Mouse (Mus musculus): ENCODE results near the gene Coq6. TPM values are rescaled to one million over a fixed set of nuclear protein-coding genes. Genes with fewer than 3 reads are reported as not detected.

The Coq6 gene
- polyA plus RNA-seq, 1 experiment from 2014 or later = 43.6 TPM

DNA sequence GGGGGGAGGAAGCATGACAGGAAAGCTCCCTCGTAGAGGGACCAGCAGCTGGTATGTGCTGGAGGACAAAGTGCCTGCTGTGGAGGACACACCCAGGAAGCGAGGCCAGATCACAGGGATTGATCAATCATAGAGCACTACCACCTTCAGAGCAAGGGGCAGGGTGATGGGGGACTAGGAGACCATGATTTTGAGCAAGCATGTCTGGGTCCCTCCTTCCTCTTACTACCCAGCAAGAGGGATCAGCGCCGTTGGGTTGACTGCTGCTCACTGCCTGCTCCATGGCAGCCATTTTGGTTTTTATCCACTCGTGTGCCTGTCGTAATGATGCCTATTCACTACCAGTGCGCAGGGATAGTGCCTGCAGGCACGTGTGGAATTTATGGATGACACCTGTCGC, 2.8 kb downstream of the Coq6 start:
- WGBS = 79% methylated on average over 9 of the region's 9 CpGs
- no peak overlapping the region for H3K27ac ChIP-seq (ENCODE audit: low read length)
- no peaks in the 10 kb centered on the region for H3K27me3 ChIP-seq (ENCODE audit: control insufficient read depth, insufficient read depth, low read length)
- no peak overlapping the region for H3K4me2 ChIP-seq (ENCODE audit: low read depth, low read length)
- no peak overlapping the region for H3K9ac ChIP-seq (ENCODE audit: low read length)
- ATAC-seq (ENCODE audit: insufficient read depth, low FRiP score) = no peak
- H3K36me3 ChIP-seq (ENCODE audit: control insufficient read depth, insufficient read depth, low read length) = peaks cover 9% of the 10 kb centered on the region; the same call in 1 of the 2 replicates
- no peak overlapping the region for H3K4me3 ChIP-seq (replicated peaks; ENCODE audit: low read length)
- no peaks in the 10 kb centered on the region for H3K9me3 ChIP-seq (replicated peaks; ENCODE audit: control insufficient read depth, low read length)
- peaks cover 10% of the 10 kb centered on the region for H3K4me1 ChIP-seq (ENCODE audit: control insufficient read depth, insufficient read depth, low read length)

DNA sequence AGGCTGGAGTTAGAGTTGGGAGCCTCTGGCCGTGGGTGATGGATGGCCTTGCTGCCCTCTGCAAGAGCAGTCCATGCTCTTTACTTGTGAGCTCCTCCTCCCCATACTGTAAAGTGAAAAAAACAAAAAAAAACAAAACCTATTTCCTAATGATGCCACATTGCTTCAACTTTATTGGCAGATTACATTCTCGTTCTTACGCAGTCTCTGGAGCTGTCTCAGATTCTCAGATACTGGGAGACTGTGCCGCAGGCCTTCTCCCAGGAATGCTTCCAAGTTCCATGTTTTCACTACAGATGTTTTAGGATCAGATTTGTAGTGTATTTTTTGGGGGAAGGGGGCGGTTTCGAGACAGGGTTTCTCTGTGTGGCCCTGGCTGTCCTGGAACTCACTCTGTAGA, 3.7 kb downstream of the Coq6 start:
- peaks cover 10% of the 10 kb centered on the region for H3K36me3 ChIP-seq (ENCODE audit: control insufficient read depth, insufficient read depth, low read length)
- no peak overlapping the region for H3K9ac ChIP-seq (ENCODE audit: low read length)
- 91% methylated on average over 6 of the region's 6 CpGs for WGBS
- H3K27ac ChIP-seq (ENCODE audit: low read length) = no peak overlapping the region
- peaks cover 10% of the 10 kb centered on the region for H3K4me1 ChIP-seq (ENCODE audit: control insufficient read depth, insufficient read depth, low read length)
- no peaks in the 10 kb centered on the region for H3K9me3 ChIP-seq (replicated peaks; ENCODE audit: control insufficient read depth, low read length)
- ATAC-seq (ENCODE audit: insufficient read depth, low FRiP score) = no peak
- no peak overlapping the region for H3K4me3 ChIP-seq (replicated peaks; ENCODE audit: low read length)
- no peaks in the 10 kb centered on the region for H3K27me3 ChIP-seq (ENCODE audit: control insufficient read depth, insufficient read depth, low read length)
- H3K4me2 ChIP-seq (ENCODE audit: low read depth, low read length) = no peak overlapping the region

DNA sequence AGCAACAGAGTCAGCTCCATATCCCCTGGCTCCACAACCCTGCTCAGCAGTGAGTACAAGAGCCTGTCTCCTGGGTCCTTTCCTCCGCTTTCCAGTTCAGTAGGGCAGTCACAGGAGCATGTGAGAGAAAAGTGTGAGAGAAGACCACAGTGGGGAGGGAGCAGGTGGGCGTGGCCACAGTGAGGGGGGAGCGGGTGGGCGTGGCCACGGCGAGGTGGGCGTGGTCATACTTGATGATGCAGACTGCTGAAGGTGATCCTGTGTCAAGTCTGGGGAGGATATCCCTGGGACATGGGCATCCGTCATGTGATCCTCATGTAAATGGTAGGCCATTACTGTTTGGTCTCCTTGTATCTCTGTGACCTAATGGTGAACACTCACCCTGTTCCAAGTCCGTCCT, 5.5 kb downstream of the Coq6 start:
- WGBS = 62% methylated on average over 9 of the region's 9 CpGs
- Histone ChIP-seq H3K36me3 (ENCODE audit: control insufficient read depth, insufficient read depth, low read length) (peaks cover 21% of the 10 kb centered on the region), H3K9ac (ENCODE audit: low read length) (no peak overlapping the region), H3K4me1 (ENCODE audit: control insufficient read depth, insufficient read depth, low read length) (peaks cover 5% of the 10 kb centered on the region), H3K4me2 (ENCODE audit: low read depth, low read length) (no peak overlapping the region), H3K27me3 (ENCODE audit: control insufficient read depth, insufficient read depth, low read length) (no peaks in the 10 kb centered on the region), H3K9me3 (replicated peaks; ENCODE audit: control insufficient read depth, low read length) (no peaks in the 10 kb centered on the region), H3K27ac (ENCODE audit: low read length) (no peak overlapping the region), H3K4me3 (replicated peaks; ENCODE audit: low read length) (no peak overlapping the region)
- no peak for ATAC-seq (ENCODE audit: insufficient read depth, low FRiP score)

- WGBS = 95% methylated on average over 5 of the region's 5 CpGs
- no peaks in the 10 kb centered on the region for H3K27me3 ChIP-seq (ENCODE audit: control insufficient read depth, insufficient read depth, low read length)
- H3K36me3 ChIP-seq (ENCODE audit: control insufficient read depth, insufficient read depth, low read length) = peaks cover 31% of the 10 kb centered on the region
- H3K4me1 ChIP-seq (ENCODE audit: control insufficient read depth, insufficient read depth, low read length) = no peaks in the 10 kb centered on the region
- H3K27ac ChIP-seq (ENCODE audit: low read length) = no peak overlapping the region
- no peak overlapping the region for H3K9ac ChIP-seq (ENCODE audit: low read length)
- no peak for ATAC-seq (ENCODE audit: insufficient read depth, low FRiP score)
- H3K4me3 ChIP-seq (replicated peaks; ENCODE audit: low read length) = no peak overlapping the region
- H3K4me2 ChIP-seq (ENCODE audit: low read depth, low read length) = no peak overlapping the region
- H3K9me3 ChIP-seq (replicated peaks; ENCODE audit: control insufficient read depth, low read length) = no peaks in the 10 kb centered on the region
Observed at GRCm38 (mm10) chr12:84371647-84372046, 10.2 kb downstream of the Coq6 start.

- ATAC-seq (ENCODE audit: insufficient read depth, low FRiP score) = no peak
- Histone ChIP-seq H3K4me3 (replicated peaks; ENCODE audit: low read length) (no peak overlapping the region), H3K9ac (ENCODE audit: low read length) (no peak overlapping the region), H3K9me3 (replicated peaks; ENCODE audit: control insufficient read depth, low read length) (no peaks in the 10 kb centered on the region), H3K4me1 (ENCODE audit: control insufficient read depth, insufficient read depth, low read length) (no peaks in the 10 kb centered on the region), H3K36me3 (ENCODE audit: control insufficient read depth, insufficient read depth, low read length) (peaks cover 22% of the 10 kb centered on the region; the same call in 1 of the 2 replicates), H3K27ac (ENCODE audit: low read length) (no peak overlapping the region), H3K27me3 (ENCODE audit: control insufficient read depth, insufficient read depth, low read length) (no peaks in the 10 kb centered on the region), H3K4me2 (ENCODE audit: low read depth, low read length) (no peak overlapping the region)
- WGBS = 76% methylated on average over 6 of the region's 6 CpGs
Observed at GRCm38 (mm10) chr12:84373831-84374481, 12.5 kb downstream of the Coq6 start.

GRCm38 (mm10) chr12:84382369-84382768, 20.9 kb downstream of the Coq6 start:
- ATAC-seq (ENCODE audit: insufficient read depth, low FRiP score) = no peak
- Histone ChIP-seq H3K4me2 (ENCODE audit: low read depth, low read length) (no peak overlapping the region), H3K36me3 (ENCODE audit: control insufficient read depth, insufficient read depth, low read length) (peaks cover 2% of the 10 kb centered on the region; the same call in 1 of the 2 replicates), H3K4me1 (ENCODE audit: control insufficient read depth, insufficient read depth, low read length) (no peaks in the 10 kb centered on the region), H3K27ac (ENCODE audit: low read length) (no peak overlapping the region), H3K27me3 (ENCODE audit: control insufficient read depth, insufficient read depth, low read length) (no peaks in the 10 kb centered on the region), H3K9ac (ENCODE audit: low read length) (no peak overlapping the region), H3K9me3 (replicated peaks; ENCODE audit: control insufficient read depth, low read length) (no peaks in the 10 kb centered on the region), H3K4me3 (replicated peaks; ENCODE audit: low read length) (no peak overlapping the region)
- 90% methylated on average over 4 of the region's 4 CpGs for WGBS

- H3K27ac ChIP-seq (ENCODE audit: low read length) = peak overlapping the region; percentile 80
Observed at GRCm38 (mm10) chr12:84384644-84385081, 23.2 kb downstream of the Coq6 start.

GRCm38 (mm10) chr12:84385408-84385807, 24.0 kb downstream of the Coq6 start:
- Histone ChIP-seq H3K36me3 (ENCODE audit: control insufficient read depth, insufficient read depth, low read length) (peaks cover 2% of the 10 kb centered on the region; the same call in 1 of the 2 replicates), H3K27me3 (ENCODE audit: control insufficient read depth, insufficient read depth, low read length) (no peaks in the 10 kb centered on the region), H3K9me3 (replicated peaks; ENCODE audit: control insufficient read depth, low read length) (no peaks in the 10 kb centered on the region), H3K4me3 (replicated peaks; ENCODE audit: low read length) (no peak overlapping the region), H3K27ac (ENCODE audit: low read length) (peak overlapping the region; percentile 80), H3K4me1 (ENCODE audit: control insufficient read depth, insufficient read depth, low read length) (no peaks in the 10 kb centered on the region), H3K9ac (ENCODE audit: low read length) (peak overlapping the region; percentile 11; the same call in 1 of the 2 replicates), H3K4me2 (ENCODE audit: low read depth, low read length) (no peak overlapping the region)
- ATAC-seq (ENCODE audit: insufficient read depth, low FRiP score) = no peak
- WGBS = 86% methylated on average over 4 of the region's 4 CpGs

More at GRCm38 (mm10) chr12:84384644-84385081, 23.2 kb downstream of the Coq6 start:
- peak; percentile 77; the same call in 1 of the 2 replicates for ATAC-seq (ENCODE audit: insufficient read depth, low FRiP score)
- H3K4me3 ChIP-seq (replicated peaks; ENCODE audit: low read length) = no peak overlapping the region
- H3K9me3 ChIP-seq (replicated peaks; ENCODE audit: control insufficient read depth, low read length) = no peaks in the 10 kb centered on the region
- no peak overlapping the region for H3K4me2 ChIP-seq (ENCODE audit: low read depth, low read length)
- peaks cover 2% of the 10 kb centered on the region; the same call in 1 of the 2 replicates for H3K36me3 ChIP-seq (ENCODE audit: control insufficient read depth, insufficient read depth, low read length)
- no peaks in the 10 kb centered on the region for H3K4me1 ChIP-seq (ENCODE audit: control insufficient read depth, insufficient read depth, low read length)
- 63% methylated on average over 5 of the region's 5 CpGs for WGBS
- H3K9ac ChIP-seq (ENCODE audit: low read length) = no peak overlapping the region
- no peaks in the 10 kb centered on the region for H3K27me3 ChIP-seq (ENCODE audit: control insufficient read depth, insufficient read depth, low read length)

DNA sequence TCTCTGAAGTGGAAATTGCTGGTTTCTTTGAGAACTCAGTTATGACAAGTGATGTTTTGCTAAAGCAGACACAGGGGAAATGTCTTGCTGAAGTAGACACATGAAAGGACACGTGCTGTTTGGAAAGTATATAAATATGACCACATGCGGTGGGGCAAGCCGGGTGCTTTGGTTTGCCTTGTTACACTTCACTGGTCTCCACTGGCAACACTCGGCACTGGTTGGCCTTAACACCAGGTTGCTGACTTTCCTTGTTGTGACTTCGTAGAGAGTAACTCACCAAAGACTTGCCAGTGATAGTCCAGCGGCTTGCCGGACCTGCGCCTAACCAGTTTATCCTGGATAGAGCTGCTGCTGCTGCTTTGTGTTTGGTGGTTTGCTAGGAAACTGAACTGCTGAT, 26.6 kb downstream of the Coq6 start:
- Histone ChIP-seq H3K27me3 (ENCODE audit: control insufficient read depth, insufficient read depth, low read length) (no peaks in the 10 kb centered on the region), H3K4me2 (ENCODE audit: low read depth, low read length) (no peak overlapping the region), H3K36me3 (ENCODE audit: control insufficient read depth, insufficient read depth, low read length) (peaks cover 2% of the 10 kb centered on the region; the same call in 1 of the 2 replicates), H3K27ac (ENCODE audit: low read length) (no peak overlapping the region), H3K9me3 (replicated peaks; ENCODE audit: control insufficient read depth, low read length) (no peaks in the 10 kb centered on the region), H3K4me1 (ENCODE audit: control insufficient read depth, insufficient read depth, low read length) (no peaks in the 10 kb centered on the region), H3K9ac (ENCODE audit: low read length) (no peak overlapping the region), H3K4me3 (replicated peaks; ENCODE audit: low read length) (no peak overlapping the region)
- ATAC-seq (ENCODE audit: insufficient read depth, low FRiP score) = no peak
- WGBS = 88% methylated on average over 8 of the region's 8 CpGs
